Comparison of ENCODE assay signal across 22 mouse cellular contexts in the genomic region with DNA sequence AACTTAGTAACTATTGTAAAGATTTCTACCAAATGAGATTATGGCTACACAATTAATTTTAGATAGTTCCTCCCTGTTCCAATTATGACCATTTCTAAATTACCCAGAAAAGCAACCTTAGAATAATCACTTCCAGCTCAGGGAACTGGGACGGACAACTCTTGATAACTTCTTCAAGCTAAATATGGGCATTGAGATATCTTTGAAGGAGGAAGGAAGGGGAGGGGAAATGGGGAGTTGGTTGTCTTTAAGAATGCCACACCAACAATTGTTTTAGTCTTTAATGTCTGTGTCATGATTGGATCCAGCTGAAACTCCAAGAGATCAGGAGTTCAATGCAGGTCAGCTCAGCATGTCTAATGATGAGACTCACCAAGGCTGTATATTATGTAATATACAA. TPM values are rescaled to one million over a fixed set of nuclear protein-coding genes. Genes with fewer than 3 reads are reported as not detected.
DNase-seq lines count a peak whose midpoint lies in the region; ATAC-seq and TF ChIP-seq lines count a peak whose summit lies in the region.
"Had no signal": no experiment of that assay in that cellular context is flagged by ENCODE, and none has a peak within 500 bp of the region (broad histone marks: within the 10 kb centered on the region; RNA-seq: fewer than 3 reads in every experiment).

No protein-coding gene starts in this region.

- H3K27me3 ChIP-seq in liver, embryonic 14.5 days (ENCODE audit: control insufficient read depth, insufficient read depth, low read length): no peaks in the 10 kb centered on the region
- H3K27me3 ChIP-seq in liver, embryonic 11.5 days (replicated peaks; ENCODE audit: control insufficient read depth, insufficient read depth, low read length): no peaks in the 10 kb centered on the region
- H3K27me3 ChIP-seq: forebrain, embryonic 13.5 days; heart, embryonic 12.5 days; hindbrain, embryonic 15.5 days had no signal

- no peak for DNase-seq in liver, embryonic 14.5 days (ENCODE audit: low read depth in 3 of 3, low spot score in 3 of 3)
- DNase-seq in liver, embryonic 11.5 days (ENCODE audit: low spot score): no peak
- peak; percentile 49 for DNase-seq in c-Kit-positive CD71-positive TER-119-negative erythroid progenitor cells, embryonic 14.5 days (ENCODE audit: low read depth)
- no peak for DNase-seq in embryo, embryonic 10.5 days (ENCODE audit: low spot score)
- DNase-seq in right cerebral cortex, postnatal 14 days: no peak
- DNase-seq in layer of hippocampus, postnatal 14 days (ENCODE audit: low spot score in 2 of 2): no peak
- DNase-seq: adrenal gland, postnatal 25 days; cerebellum, adult 11 months; cerebellum, adult 8-10 months; cerebellum, postnatal 14 days; forebrain, postnatal 0 days; gastrocnemius, adult 2 months; gastrocnemius, postnatal 25 days had no signal

- ATAC-seq in liver, embryonic 14.5 days (ENCODE audit: insufficient read depth): no peak
- ATAC-seq in liver, embryonic 11.5 days (replicated peaks; ENCODE audit: low FRiP score): no peak; the same call in 1 of the 2 replicates
- ATAC-seq in CD4-positive, CD25-positive, alpha-beta regulatory T cell, adult 4 months: peak; percentile 12
- peak; percentile 62 for ATAC-seq in megakaryocyte progenitor cell, adult 5-6 weeks (replicated peaks; ENCODE audit: poor library complexity)
- ATAC-seq: activated CD4-positive, CD25-positive, alpha-beta regulatory T cell, adult 4 months; forebrain, embryonic 13.5 days; forebrain, postnatal 0 days; Patski had no signal

- peak; percentile 41; the same call in 1 of the 2 replicates for TF ChIP-seq EP300 in liver, embryonic 14.5 days (IDR thresholded peaks at IDR 0.05; ENCODE audit: low read depth)

- H3K9me3 ChIP-seq in liver, embryonic 14.5 days (ENCODE audit: control insufficient read depth, low read length): no peaks in the 10 kb centered on the region
- H3K9me3 ChIP-seq in liver, embryonic 11.5 days (ENCODE audit: control insufficient read depth, low read length): no peaks in the 10 kb centered on the region
- H3K9me3 ChIP-seq: embryonic facial prominence, embryonic 10.5 days; forebrain, embryonic 13.5 days; heart, embryonic 12.5 days; hindbrain, embryonic 10.5 days; hindbrain, embryonic 15.5 days had no signal

- TF ChIP-seq CTCF in liver, embryonic 14.5 days (IDR thresholded peaks at IDR 0.05; ENCODE audit: low read depth): no peak

- H3K27ac ChIP-seq in liver, embryonic 14.5 days: no peak overlapping the region
- no peak overlapping the region for H3K27ac ChIP-seq in liver, embryonic 11.5 days (ENCODE audit: low read depth, low read length)
- H3K27ac ChIP-seq: embryonic facial prominence, embryonic 10.5 days; forebrain, embryonic 13.5 days; gastrocnemius, adult 2 months; hindbrain, embryonic 10.5 days; hindbrain, embryonic 15.5 days had no signal

- peaks cover 0 to 8% of the 10 kb centered on the region in 2 experiments; a peak in 2 of 4 replicates for H3K4me1 ChIP-seq in liver, embryonic 14.5 days (replicated peaks; ENCODE audit: control insufficient read depth in 2 of 2, insufficient read depth in 2 of 2, low read length in 1 of 2)
- peaks cover 7% of the 10 kb centered on the region for H3K4me1 ChIP-seq in liver, embryonic 11.5 days (replicated peaks; ENCODE audit: control insufficient read depth, insufficient read depth, low read length)
- H3K4me1 ChIP-seq: forebrain, embryonic 13.5 days; heart, embryonic 12.5 days; hindbrain, embryonic 10.5 days; hindbrain, embryonic 15.5 days had no signal

- H3K4me2 ChIP-seq in liver, embryonic 14.5 days (ENCODE audit: low read depth): no peak overlapping the region
- no peak overlapping the region for H3K4me2 ChIP-seq in liver, embryonic 11.5 days
- H3K4me2 ChIP-seq: forebrain, embryonic 13.5 days; heart, embryonic 12.5 days; hindbrain, embryonic 15.5 days had no signal

- WGBS in liver, embryonic 14.5 days (ENCODE audit: insufficient replicate concordance): 6% methylated on average over 1 of the region's 1 CpGs
- WGBS in liver, embryonic 11.5 days: 16% methylated on average over 1 of the region's 1 CpGs

- H3K36me3 ChIP-seq in liver, embryonic 14.5 days (replicated peaks; ENCODE audit: control insufficient read depth, insufficient read depth, low read depth): no peaks in the 10 kb centered on the region
- no peaks in the 10 kb centered on the region for H3K36me3 ChIP-seq in liver, embryonic 11.5 days (ENCODE audit: control insufficient read depth, insufficient read depth, low read length)
- H3K36me3 ChIP-seq: embryonic facial prominence, embryonic 10.5 days; heart, embryonic 12.5 days; hindbrain, embryonic 10.5 days; hindbrain, embryonic 15.5 days had no signal

- no peak overlapping the region for H3K4me3 ChIP-seq in liver, embryonic 14.5 days (ENCODE audit: insufficient read depth in 1 of 2, low read depth in 2 of 2, low read length in 2 of 2)
- no peak overlapping the region for H3K4me3 ChIP-seq in liver, embryonic 11.5 days (ENCODE audit: low read depth, low read length)
- H3K4me3 ChIP-seq: embryonic facial prominence, embryonic 10.5 days; forebrain, embryonic 13.5 days; gastrocnemius, adult 2 months; heart, embryonic 12.5 days; hindbrain, embryonic 10.5 days; hindbrain, embryonic 15.5 days had no signal

- H3K9ac ChIP-seq in liver, embryonic 14.5 days (replicated peaks): no peak overlapping the region
- H3K9ac ChIP-seq in liver, embryonic 11.5 days (ENCODE audit: low read depth, low read length): no peak overlapping the region
- H3K9ac ChIP-seq: forebrain, embryonic 13.5 days; forebrain, postnatal 0 days; heart, embryonic 12.5 days; hindbrain, embryonic 15.5 days had no signal

RNA-seq across cellular contexts. Expression of gene Vps54, which starts 56.4 kb away (rescaled TPM):
- 4.6 and 7.6 TPM in 2 replicates for polyA plus RNA-seq in liver, embryonic 14.5 days (2012; rRNA removed)
- polyA plus RNA-seq in liver, embryonic 14.5 days (2014; fragmentation: Nextera tagmentation; extraction: Ambion mirVana): 4.4 and 5.1 TPM in 2 replicates
- polyA plus RNA-seq in liver, embryonic 11.5 days (2014; fragmentation: Nextera tagmentation; extraction: Ambion mirVana): 10.4 and 11.1 TPM in 2 replicates
- 10 to 100 TPM; 83.8 to 89.5 TPM for polyA plus RNA-seq in CD4-positive, CD25-positive, alpha-beta regulatory T cell, adult 4 months (2017; shearing (Covaris generic))
- total RNA-seq in megakaryocyte progenitor cell, adult 5-6 weeks (2015): 31.4 TPM in 2 replicates
- 36.8 and 59.3 TPM in 2 replicates for total RNA-seq in megakaryocyte progenitor cell, adult 5-6 weeks (2017)
- 10 to 100 TPM; 25.2 to 26.1 TPM for total RNA-seq in layer of hippocampus, postnatal 14 days (2021)

Comparison
In these comparisons a context has a peak if more than half of its experiments do, and no peak if none do; other contexts are left out.
1. ATAC-seq: peak in CD4-positive, CD25-positive, alpha-beta regulatory T cell, adult 4 months (single experiment) and megakaryocyte progenitor cell, adult 5-6 weeks (single experiment); none in liver, embryonic 14.5 days (single experiment) and liver, embryonic 11.5 days (single experiment).